Mouse (Mus musculus) cerebellum, adult 2 months (tissue): Measurements from ENCODE around the gene Slc25a48. TPM values are rescaled to one million over a fixed set of nuclear protein-coding genes. Genes with fewer than 3 reads are reported as not detected.

Experiments used
- DNase-seq, 2 experiments: peaks; one replicate each; pipeline ENCODE4 v3.0.0; 2021
- H3K27ac ChIP-seq: fragments of 200-500 bp; 2 replicates; pipeline ENCODE4 v1.5.1; 2012; ENCODE audit warnings: low read length, control low read depth, inconsistent platforms; ENCODE audit not compliant: insufficient read depth
- H3K27me3 ChIP-seq: fragments of 200-500 bp; 2 replicates; pipeline ENCODE4 v1.6.1; 2012; ENCODE audit warnings: inconsistent platforms, mild to moderate bottlenecking, low read length, moderate library complexity; ENCODE audit not compliant: control insufficient read depth, insufficient read depth
- H3K4me1 ChIP-seq: fragments of 200-500 bp; 2 replicates; pipeline ENCODE4 v1.6.1; 2011; ENCODE audit warnings: low read length; ENCODE audit not compliant: control insufficient read depth, insufficient read depth
- H3K4me3 ChIP-seq: fragments of 200-500 bp; replicated peaks from 2 replicates; pipeline ENCODE3; 2011; ENCODE audit warnings: mild to moderate bottlenecking, low read depth, low read length, control low read depth; ENCODE audit not compliant: insufficient read depth
- CTCF ChIP-seq: fragments of 200-500 bp; IDR thresholded peaks from 2 replicates; pipeline ENCODE4 v1.5.1; 2011; ENCODE audit warnings: low read depth, mild to moderate bottlenecking, control low read depth, low read length, moderate library complexity, borderline replicate concordance; ENCODE audit not compliant: insufficient read depth
- POLR2A ChIP-seq: fragments of 200-500 bp; IDR thresholded peaks from 2 replicates; pipeline ENCODE4 v1.6.1; 2011; ENCODE audit warnings: low read length, control low read depth, borderline replicate concordance; ENCODE audit not compliant: insufficient read depth
- WGBS: fragments of 180-500 bp; shearing (Covaris S2); methylation state at CpG from one replicate; pipeline ENCODE4 v1.1.7; 2018; 5-methylcytosine and 5-hydroxymethylcytosine counted together
- polyA plus RNA-seq: library from polyadenylated mRNA; depleted of rRNA; stranded (reverse); fragments of >200 nt; gene quantifications from 2 replicates; pipeline ENCODE4 v1.2.3, GENCODE M21; 2012

The Slc25a48 gene
- polyA plus RNA-seq, 1 experiment = 0.34 TPM

GRCm38 (mm10) chr13:56501866-56502420, 63.8 kb downstream of the Slc25a48 start:
- Histone ChIP-seq H3K27ac (no peak overlapping the region), H3K4me1 (peaks cover 10% of the 10 kb centered on the region; the same call in 1 of the 2 replicates), H3K4me3 (no peak overlapping the region), H3K27me3 (no peaks in the 10 kb centered on the region; the same call in 1 of the 2 replicates)
- TF ChIP-seq POLR2A (no peak), CTCF (no peak)
- 8% methylated on average over 6 of the region's 6 CpGs for WGBS
- DNase-seq = peak in 1 of 2 experiments; percentile 59

GRCm38 (mm10) chr13:56506871-56507496, 68.8 kb downstream of the Slc25a48 start:
- no peak for TF ChIP-seq CTCF
- no peak for TF ChIP-seq POLR2A
- 56% methylated on average over 6 of the region's 6 CpGs for WGBS
- no peaks in the 10 kb centered on the region; the same call in 1 of the 2 replicates for H3K27me3 ChIP-seq
- H3K4me3 ChIP-seq = no peak overlapping the region
- no peak for DNase-seq
- no peak overlapping the region for H3K27ac ChIP-seq
- H3K4me1 ChIP-seq = peaks cover 4% of the 10 kb centered on the region; the same call in 1 of the 2 replicates

- WGBS = 73% methylated on average over 2 of the region's 2 CpGs
- no peak for DNase-seq
- no peaks in the 10 kb centered on the region for H3K4me1 ChIP-seq
Measured at GRCm38 (mm10) chr13:56509796-56510195, 71.6 kb downstream of the Slc25a48 start.

GRCm38 (mm10) chr13:56513595-56513994, 75.4 kb downstream of the Slc25a48 start:
- Histone ChIP-seq H3K4me1 (no peaks in the 10 kb centered on the region), H3K27ac (no peak overlapping the region), H3K4me3 (no peak overlapping the region), H3K27me3 (no peaks in the 10 kb centered on the region)
- DNase-seq = no peak
- TF ChIP-seq CTCF (no peak), POLR2A (no peak)

More at GRCm38 (mm10) chr13:56509796-56510195, 71.6 kb downstream of the Slc25a48 start:
- Histone ChIP-seq H3K27me3 (no peaks in the 10 kb centered on the region), H3K27ac (no peak overlapping the region), H3K4me3 (no peak overlapping the region)
- TF ChIP-seq CTCF = no peak
- TF ChIP-seq POLR2A = no peak

- 73% methylated on average over 4 of the region's 4 CpGs for WGBS
- Histone ChIP-seq H3K27ac (no peak overlapping the region), H3K4me1 (no peaks in the 10 kb centered on the region), H3K27me3 (no peaks in the 10 kb centered on the region), H3K4me3 (no peak overlapping the region)
- TF ChIP-seq POLR2A = no peak
- no peak for TF ChIP-seq CTCF
- no peak for DNase-seq
Measured at GRCm38 (mm10) chr13:56516311-56516710, 78.2 kb downstream of the Slc25a48 start.

- DNase-seq = no peak
- Histone ChIP-seq H3K27me3 (no peaks in the 10 kb centered on the region), H3K4me1 (no peaks in the 10 kb centered on the region), H3K27ac (no peak overlapping the region), H3K4me3 (no peak overlapping the region)
- 56% methylated on average over 7 of the region's 7 CpGs for WGBS
- TF ChIP-seq POLR2A (no peak), CTCF (no peak)
Measured at GRCm38 (mm10) chr13:56516816-56517215, 78.7 kb downstream of the Slc25a48 start.

- 0 out of 2 replicates have a peak within 1 kb of the TSS, but pooled peaks have one; percentile 10 for H3K27ac ChIP-seq
- no peaks in the 10 kb centered on the region for H3K27me3 ChIP-seq
- WGBS = 1% methylated on average over 56 of the region's 56 CpGs
- TF ChIP-seq POLR2A (0 out of 2 replicates have a peak, but pooled peaks have one; percentile 15), CTCF (no peak)
- H3K4me1 ChIP-seq = no peaks in the 10 kb centered on the region
- DNase-seq = peak; percentile 90 to 92
- H3K4me3 ChIP-seq = peak within 1 kb of the TSS; percentile 68
Measured at GRCm38 (mm10) chr13:56522081-56522820, 84.1 kb downstream of the Slc25a48 start, which contains the start of gene Fbxl21. Fbxl21 (plus strand) TSS chr13:56522472.
